Mouse (Mus musculus) stomach, embryonic 14.5 days (tissue): Measurements from ENCODE around the gene Rfx3. TPM values are rescaled to one million over a fixed set of nuclear protein-coding genes. Genes with fewer than 3 reads are reported as not detected.

Experiments
- ATAC-seq: fragments of 200-750 bp; cut with Nextera tagmentation; 2 replicates; pipeline ENCODE4 v1.8.0; 2017; ENCODE audit warnings: low read depth, moderate TSS enrichment; ENCODE audit not compliant: insufficient number of reproducible peaks, insufficient read depth, low FRiP score
- H3K27ac ChIP-seq: fragments of 300-500 bp; sonication (generic); 2 replicates; pipeline ENCODE4 v1.5.1; 2014; ENCODE audit warnings: mild to moderate bottlenecking, low read length, moderate library complexity, mixed read lengths
- H3K27me3 ChIP-seq: fragments of 300-500 bp; sonication (generic); 2 replicates; pipeline ENCODE4 v1.6.1; 2014; ENCODE audit warnings: low read length, control low read depth, mixed read lengths; ENCODE audit not compliant: control insufficient read depth, insufficient read depth
- H3K36me3 ChIP-seq: fragments of 300-500 bp; sonication (generic); 2 replicates; pipeline ENCODE4 v1.6.1; 2014; ENCODE audit warnings: mild to moderate bottlenecking, control low read depth, low read length, moderate library complexity, mixed read lengths; ENCODE audit not compliant: control insufficient read depth, insufficient read depth
- H3K4me1 ChIP-seq: fragments of 300-500 bp; sonication (generic); 2 replicates; pipeline ENCODE4 v1.6.1; 2014; ENCODE audit warnings: low read length, control low read depth, mixed read lengths; ENCODE audit not compliant: control insufficient read depth, insufficient read depth
- H3K4me2 ChIP-seq: fragments of 300-500 bp; sonication (generic); replicated peaks from 2 replicates; pipeline ENCODE4 v1.6.1; 2014; ENCODE audit warnings: low read depth, low read length, control low read depth
- H3K4me3 ChIP-seq: fragments of 300-500 bp; sonication (generic); 2 replicates; pipeline ENCODE4 v1.5.1; 2014; ENCODE audit warnings: low read depth, low read length, control low read depth
- H3K9ac ChIP-seq: fragments of 300-500 bp; sonication (generic); replicated peaks from 2 replicates; pipeline ENCODE4 v1.6.1; 2014; ENCODE audit warnings: low read depth, mild to moderate bottlenecking, control low read depth, low read length, moderate library complexity, mixed read lengths
- H3K9me3 ChIP-seq: fragments of 300-500 bp; sonication (generic); 2 replicates; pipeline ENCODE4 v1.6.1; 2016; ENCODE audit warnings: low read depth, low read length, control low read depth; ENCODE audit not compliant: control insufficient read depth
- WGBS: fragments of 180-500 bp; shearing (Covaris S2); extraction: QIAGEN DNeasy Blood & Tissue Kit; methylation state at CpG from one replicate; pipeline ENCODE4 v1.1.7; 2014; 5-methylcytosine and 5-hydroxymethylcytosine counted together
- polyA plus RNA-seq: library from polyadenylated mRNA; unstranded; fragments of >200 nt; fragmentation: Nextera tagmentation; extraction: Ambion mirVana; gene quantifications from 2 replicates; pipeline ENCODE4 v1.2.1, GENCODE M21; 2014

The Rfx3 gene
- polyA plus RNA-seq, 1 experiment from 2014 or later = 15.6 TPM

GRCm38 (mm10) chr19:27902601-27903000 lies 108.4 kb downstream of the Rfx3 start:
- H3K4me1 ChIP-seq = 0 out of 2 replicates have a peak, but pooled peaks cover 2% of the 10 kb centered on the region
- WGBS = 55% methylated on average over 9 of the region's 9 CpGs
- H3K9me3 ChIP-seq = no peaks in the 10 kb centered on the region
- no peak overlapping the region for H3K4me3 ChIP-seq
- no peaks in the 10 kb centered on the region for H3K36me3 ChIP-seq
- H3K27me3 ChIP-seq = no peaks in the 10 kb centered on the region
- no peak for ATAC-seq
- H3K27ac ChIP-seq = no peak overlapping the region
- no peak overlapping the region for H3K4me2 ChIP-seq
- no peak overlapping the region for H3K9ac ChIP-seq

DNA sequence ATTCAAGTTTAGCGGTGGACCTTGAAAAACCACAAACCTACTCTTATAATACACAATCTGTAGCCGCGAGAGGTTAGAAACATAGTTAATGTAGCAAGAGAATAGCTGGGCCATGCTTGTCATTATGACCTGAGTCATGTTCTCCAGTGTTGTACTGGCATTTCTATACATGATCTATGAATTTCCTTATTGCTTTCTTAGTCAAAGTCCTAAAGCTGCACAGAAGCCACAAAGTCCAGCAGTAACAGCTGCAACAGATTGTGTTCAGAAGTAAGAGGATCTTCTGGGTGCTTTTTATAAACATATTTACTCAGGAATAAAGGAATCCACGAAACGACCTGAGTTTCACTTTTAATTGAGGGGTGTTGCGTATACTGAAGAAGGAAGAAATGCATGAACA lies 109.3 kb downstream of the Rfx3 start:
- Histone ChIP-seq H3K4me3 (no peak overlapping the region), H3K27ac (no peak overlapping the region), H3K9me3 (no peaks in the 10 kb centered on the region), H3K4me1 (0 out of 2 replicates have a peak, but pooled peaks cover 2% of the 10 kb centered on the region), H3K9ac (no peak overlapping the region), H3K27me3 (no peaks in the 10 kb centered on the region), H3K4me2 (no peak overlapping the region), H3K36me3 (no peaks in the 10 kb centered on the region)
- ATAC-seq = no peak
- 80% methylated on average over 6 of the region's 6 CpGs for WGBS

DNA sequence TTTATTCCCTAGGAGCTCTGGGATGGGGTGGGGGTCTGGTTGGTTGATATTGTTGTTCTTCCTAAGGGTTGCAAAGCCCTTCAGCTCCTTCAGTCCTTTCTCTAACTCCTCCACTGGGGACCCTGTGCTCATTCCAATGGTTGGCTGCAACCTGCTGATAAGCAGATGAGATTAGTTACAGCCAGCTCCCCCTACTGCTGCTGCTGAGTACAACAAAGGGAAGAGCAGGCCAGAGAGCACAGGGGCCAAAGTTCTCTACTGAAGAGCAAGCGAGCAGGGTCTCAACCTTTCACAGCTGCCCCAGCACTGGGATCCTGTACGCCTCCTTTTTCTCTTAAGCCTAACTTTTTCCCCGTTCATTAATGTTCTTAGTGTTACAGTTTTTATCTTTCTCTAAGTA lies 126.4 kb downstream of the Rfx3 start:
- no peak overlapping the region for H3K4me3 ChIP-seq
- H3K4me2 ChIP-seq = no peak overlapping the region
- H3K36me3 ChIP-seq = no peaks in the 10 kb centered on the region
- H3K9me3 ChIP-seq = no peaks in the 10 kb centered on the region
- no peaks in the 10 kb centered on the region for H3K27me3 ChIP-seq
- 82% methylated on average over 3 of the region's 3 CpGs for WGBS
- no peak overlapping the region for H3K9ac ChIP-seq
- H3K4me1 ChIP-seq = no peaks in the 10 kb centered on the region
- H3K27ac ChIP-seq = no peak overlapping the region
- ATAC-seq = no peak

GRCm38 (mm10) chr19:27877429-27877828 lies 133.5 kb downstream of the Rfx3 start:
- no peaks in the 10 kb centered on the region for H3K36me3 ChIP-seq
- H3K4me3 ChIP-seq = no peak overlapping the region
- H3K9me3 ChIP-seq = no peaks in the 10 kb centered on the region
- no peaks in the 10 kb centered on the region for H3K4me1 ChIP-seq
- no peak overlapping the region for H3K9ac ChIP-seq
- no peak overlapping the region for H3K27ac ChIP-seq
- WGBS = 74% methylated on average over 2 of the region's 2 CpGs
- no peak for ATAC-seq
- H3K4me2 ChIP-seq = no peak overlapping the region
- H3K27me3 ChIP-seq = no peaks in the 10 kb centered on the region

DNA sequence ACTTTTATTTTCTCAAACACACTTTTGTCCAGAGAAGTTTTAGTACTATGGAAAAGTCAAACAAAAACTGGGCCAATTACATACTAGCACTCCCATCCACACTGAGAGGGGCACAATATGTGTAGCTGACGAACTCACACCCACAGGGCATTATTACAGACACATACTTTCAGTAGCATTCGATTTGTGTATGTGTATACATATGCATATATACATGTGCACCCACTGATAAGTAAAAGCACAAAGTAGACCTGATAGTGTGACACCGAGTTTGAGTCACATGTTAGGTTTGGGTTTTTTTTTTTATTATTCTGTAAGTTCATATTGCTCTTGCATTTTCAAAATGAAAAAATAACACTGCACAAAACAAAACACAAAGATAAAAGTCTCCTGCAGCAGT lies 140.2 kb downstream of the Rfx3 start:
- Histone ChIP-seq H3K9ac (no peak overlapping the region), H3K4me1 (no peaks in the 10 kb centered on the region), H3K4me3 (no peak overlapping the region), H3K27me3 (no peaks in the 10 kb centered on the region), H3K27ac (no peak overlapping the region), H3K36me3 (peaks cover 5% of the 10 kb centered on the region; the same call in 1 of the 2 replicates), H3K4me2 (no peak overlapping the region), H3K9me3 (no peaks in the 10 kb centered on the region)
- 89% methylated on average over 3 of the region's 3 CpGs for WGBS
- ATAC-seq = no peak

- Histone ChIP-seq H3K36me3 (no peaks in the 10 kb centered on the region), H3K4me3 (no peak overlapping the region), H3K4me1 (no peaks in the 10 kb centered on the region), H3K9ac (no peak overlapping the region), H3K9me3 (no peaks in the 10 kb centered on the region), H3K27ac (no peak overlapping the region), H3K27me3 (no peaks in the 10 kb centered on the region), H3K4me2 (no peak overlapping the region)
- ATAC-seq = no peak
Observed at GRCm38 (mm10) chr19:27859641-27860040, 151.3 kb downstream of the Rfx3 start.

DNA sequence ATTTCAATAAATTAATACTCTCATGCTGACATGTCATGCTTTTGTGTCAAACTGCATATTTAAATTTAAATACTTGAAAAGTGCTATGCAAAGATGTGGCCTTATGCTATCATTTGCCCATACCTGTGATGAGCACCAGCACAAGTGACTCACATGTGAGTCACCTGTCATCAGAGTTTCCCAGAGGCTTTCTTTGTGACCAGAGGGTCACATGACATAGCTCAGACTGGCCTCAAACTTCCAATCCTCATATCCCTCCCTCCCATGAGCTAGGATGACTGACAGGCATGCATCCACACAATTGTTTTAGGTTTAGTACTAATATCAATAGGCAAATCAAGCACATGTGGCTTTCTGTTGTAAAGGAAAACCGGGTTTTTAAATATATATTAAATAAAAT lies 162.0 kb downstream of the Rfx3 start:
- Histone ChIP-seq H3K27me3 (no peaks in the 10 kb centered on the region), H3K27ac (no peak overlapping the region), H3K4me1 (no peaks in the 10 kb centered on the region), H3K9me3 (no peaks in the 10 kb centered on the region), H3K4me3 (no peak overlapping the region), H3K4me2 (no peak overlapping the region), H3K9ac (no peak overlapping the region), H3K36me3 (no peaks in the 10 kb centered on the region)
- no peak for ATAC-seq
- 72% methylated on average over 1 of the region's 1 CpGs for WGBS

DNA sequence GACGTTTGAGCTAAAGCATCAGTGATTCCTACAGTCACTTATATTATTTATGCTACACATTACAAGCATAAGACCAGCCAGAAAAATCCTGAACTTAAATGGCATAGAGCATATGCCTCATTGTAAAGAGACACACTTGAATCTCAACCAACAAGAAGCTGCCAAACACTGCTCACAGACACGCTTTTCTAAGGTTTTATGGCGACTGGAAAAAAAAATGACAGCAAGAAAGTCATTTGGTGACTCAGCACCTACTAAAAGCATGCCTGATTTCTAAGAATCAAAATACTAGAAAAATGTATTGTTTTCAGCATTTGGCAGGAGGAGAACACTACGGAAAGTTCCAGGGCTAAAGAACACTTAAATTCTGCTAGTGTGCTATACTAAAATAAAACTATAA lies 163.9 kb downstream of the Rfx3 start:
- no peaks in the 10 kb centered on the region for H3K36me3 ChIP-seq
- no peak overlapping the region for H3K4me2 ChIP-seq
- 80% methylated on average over 4 of the region's 4 CpGs for WGBS
- no peaks in the 10 kb centered on the region for H3K9me3 ChIP-seq
- no peak overlapping the region for H3K9ac ChIP-seq
- no peak for ATAC-seq
- H3K4me1 ChIP-seq = no peaks in the 10 kb centered on the region
- H3K4me3 ChIP-seq = no peak overlapping the region
- no peak overlapping the region for H3K27ac ChIP-seq
- no peaks in the 10 kb centered on the region for H3K27me3 ChIP-seq

DNA sequence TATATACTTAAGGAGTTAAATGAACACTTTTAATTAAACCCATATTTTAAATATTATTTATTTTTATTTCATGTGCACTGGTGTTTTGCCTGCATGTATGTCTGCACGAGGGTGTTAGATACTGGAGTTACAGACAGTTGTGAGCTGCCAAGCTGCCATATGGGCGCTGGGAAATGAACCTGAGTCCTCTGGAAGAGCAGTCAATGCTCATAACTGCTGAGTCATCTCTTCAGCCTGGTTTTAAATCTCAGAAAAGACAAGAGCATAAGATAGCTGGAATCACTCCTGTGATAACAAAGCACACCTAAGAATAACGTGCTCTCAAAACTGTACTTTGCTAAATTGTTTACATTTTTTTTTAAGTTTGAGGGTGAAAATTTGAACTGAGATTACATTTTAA lies 172.3 kb downstream of the Rfx3 start:
- Histone ChIP-seq H3K4me2 (no peak overlapping the region), H3K9ac (no peak overlapping the region), H3K4me1 (no peaks in the 10 kb centered on the region), H3K27me3 (no peaks in the 10 kb centered on the region), H3K4me3 (no peak overlapping the region), H3K36me3 (no peaks in the 10 kb centered on the region), H3K9me3 (no peaks in the 10 kb centered on the region), H3K27ac (no peak overlapping the region)
- ATAC-seq = no peak
- WGBS = 57% methylated on average over 3 of the region's 3 CpGs
